Mouse (Mus musculus) small intestine, adult 2 months (tissue): ENCODE measurements around the gene Hmgb1.

Experiments used
- CTCF ChIP-seq: fragments of 200-500 bp; IDR thresholded peaks from 2 replicates; pipeline ENCODE4 v1.5.1; 2012; ENCODE audit warnings: low read depth, mild to moderate bottlenecking, control low read depth, inconsistent platforms, low read length, moderate library complexity, mixed read lengths; ENCODE audit not compliant: insufficient replicate concordance, insufficient read length; ENCODE audit errors: extremely low read depth
- POLR2A ChIP-seq: fragments of 200-500 bp; IDR thresholded peaks from 2 replicates; pipeline ENCODE4 v1.6.1; 2012; ENCODE audit warnings: low read depth, mild to moderate bottlenecking, control low read depth, inconsistent platforms, low read length, moderate library complexity

DNA sequence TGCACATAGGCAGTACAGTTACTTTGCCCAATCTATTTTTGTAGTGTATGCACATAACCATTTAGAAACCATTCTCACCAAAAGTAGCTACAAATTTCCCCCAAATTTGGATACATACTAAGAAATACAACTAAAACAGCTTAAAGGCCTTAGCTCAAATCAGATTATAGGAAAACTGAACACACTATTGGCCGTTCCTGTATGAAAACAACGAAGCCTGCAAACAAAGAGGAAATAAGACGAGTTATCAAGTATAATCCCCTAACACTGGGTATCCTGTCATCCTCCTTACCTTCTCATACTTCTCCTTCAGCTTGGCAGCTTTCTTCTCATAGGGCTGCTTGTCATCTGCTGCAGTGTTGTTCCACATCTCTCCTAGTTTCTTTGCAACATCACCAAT, 134.9 kb downstream of the Hmgb1 start:
- no peak for TF ChIP-seq POLR2A
- TF ChIP-seq CTCF = no peak
